Mouse (Mus musculus) liver, embryonic 16.5 days (tissue): ENCODE results near the gene Ddx27. TPM values are rescaled to one million over a fixed set of nuclear protein-coding genes. Genes with fewer than 3 reads are reported as not detected.

Experiments
- ATAC-seq: fragments of 200-750 bp; cut with Nextera tagmentation; 2 replicates; pipeline ENCODE4 v1.8.0; 2017; ENCODE audit warnings: low read depth, mild to moderate bottlenecking, moderate number of reproducible peaks, moderate library complexity
- H3K27ac ChIP-seq: fragments of 300-500 bp; sonication (generic); 2 replicates; pipeline ENCODE4 v1.5.1; 2014; ENCODE audit warnings: mild to moderate bottlenecking, low read length
- H3K27me3 ChIP-seq: fragments of 300-500 bp; sonication (generic); 2 replicates; pipeline ENCODE4 v1.6.1; 2014; ENCODE audit warnings: low read depth, low read length, mixed read lengths; ENCODE audit not compliant: control insufficient read depth, insufficient read depth
- H3K36me3 ChIP-seq: fragments of 300-500 bp; sonication (generic); 2 replicates; pipeline ENCODE4 v1.6.1; 2014; ENCODE audit warnings: mild to moderate bottlenecking; ENCODE audit not compliant: control insufficient read depth, insufficient read depth
- H3K4me1 ChIP-seq: fragments of 300-500 bp; sonication (generic); 2 replicates; pipeline ENCODE4 v1.6.1; 2014; ENCODE audit warnings: low read depth, low read length, mixed read lengths; ENCODE audit not compliant: control insufficient read depth
- H3K4me2 ChIP-seq: fragments of 300-500 bp; sonication (generic); 2 replicates; pipeline ENCODE4 v1.6.1; 2014; ENCODE audit warnings: low read depth, low read length, mixed read lengths
- H3K4me3 ChIP-seq: fragments of 300-500 bp; sonication (generic); 2 replicates; pipeline ENCODE4 v1.5.1; 2014; ENCODE audit warnings: low read depth, mild to moderate bottlenecking, low read length
- H3K9ac ChIP-seq: fragments of 300-500 bp; sonication (generic); 2 replicates; pipeline ENCODE4 v1.6.1; 2014; ENCODE audit warnings: low read depth, low read length
- H3K9me3 ChIP-seq: fragments of 300-500 bp; sonication (generic); replicated peaks from 2 replicates; pipeline ENCODE4 v1.6.1; 2016; ENCODE audit warnings: low read length; ENCODE audit not compliant: control insufficient read depth
- WGBS: fragments of 180-500 bp; shearing (Covaris S2); extraction: QIAGEN DNeasy Blood & Tissue Kit; methylation state at CpG from one replicate; pipeline ENCODE4 v1.1.7; 2014; ENCODE audit not compliant: insufficient replicate concordance; 5-methylcytosine and 5-hydroxymethylcytosine counted together
- polyA plus RNA-seq: library from polyadenylated mRNA; unstranded; fragments of >200 nt; fragmentation: Nextera tagmentation; extraction: Ambion mirVana; gene quantifications from 2 replicates; pipeline ENCODE4 v1.2.1, GENCODE M21; 2015

Gene Ddx27
- polyA plus RNA-seq, 1 experiment from 2014 or later = 32.9 TPM

- H3K4me3 ChIP-seq = no peak overlapping the region
- ATAC-seq = peak; percentile 33; the same call in 1 of the 2 replicates
- no peak overlapping the region for H3K27ac ChIP-seq
- no peaks in the 10 kb centered on the region for H3K27me3 ChIP-seq
- no peak overlapping the region for H3K4me2 ChIP-seq
- peaks cover 3% of the 10 kb centered on the region for H3K4me1 ChIP-seq
- 46% methylated on average over 4 of the region's 4 CpGs for WGBS
- no peaks in the 10 kb centered on the region for H3K36me3 ChIP-seq
- H3K9me3 ChIP-seq = no peaks in the 10 kb centered on the region
- H3K9ac ChIP-seq = no peak overlapping the region
These were observed 5.5 kb upstream of the Ddx27 start for GRCm38 (mm10) chr2:167009483-167009882.

GRCm38 (mm10) chr2:167010546-167010945 is 4.4 kb upstream of the Ddx27 start:
- no peaks in the 10 kb centered on the region for H3K27me3 ChIP-seq
- H3K27ac ChIP-seq = no peak overlapping the region
- H3K4me2 ChIP-seq = no peak overlapping the region
- no peak overlapping the region for H3K4me3 ChIP-seq
- ATAC-seq = no peak
- H3K36me3 ChIP-seq = no peaks in the 10 kb centered on the region
- peaks cover 7% of the 10 kb centered on the region for H3K4me1 ChIP-seq
- H3K9ac ChIP-seq = no peak overlapping the region
- 74% methylated on average over 3 of the region's 3 CpGs for WGBS
- H3K9me3 ChIP-seq = no peaks in the 10 kb centered on the region

- peaks cover 12% of the 10 kb centered on the region for H3K36me3 ChIP-seq
- no peaks in the 10 kb centered on the region for H3K27me3 ChIP-seq
- WGBS = 0% methylated on average over 21 of the region's 21 CpGs
- peak overlapping the region; percentile 87 for H3K9ac ChIP-seq
- H3K4me1 ChIP-seq = peaks cover 22% of the 10 kb centered on the region
- H3K9me3 ChIP-seq = no peaks in the 10 kb centered on the region
- peak; percentile 65 for ATAC-seq
- peak overlapping the region; percentile 75 for H3K27ac ChIP-seq
- peak overlapping the region; percentile 80 for H3K4me2 ChIP-seq
- H3K4me3 ChIP-seq = peak overlapping the region; percentile 94
These were observed 357 bp downstream of the Ddx27 start for GRCm38 (mm10) chr2:167015382-167015718.

- Histone ChIP-seq H3K36me3 (peaks cover 40% of the 10 kb centered on the region), H3K4me1 (peaks cover 22% of the 10 kb centered on the region), H3K27me3 (no peaks in the 10 kb centered on the region), H3K9ac (no peak overlapping the region), H3K27ac (no peak overlapping the region), H3K4me3 (no peak overlapping the region), H3K9me3 (no peaks in the 10 kb centered on the region), H3K4me2 (no peak overlapping the region)
- WGBS = 85% methylated on average over 10 of the region's 10 CpGs
- no peak for ATAC-seq
These were observed 4.4 kb downstream of the Ddx27 start for GRCm38 (mm10) chr2:167019396-167019795.

GRCm38 (mm10) chr2:167028553-167028952 is 13.6 kb downstream of the Ddx27 start:
- ATAC-seq = no peak
- H3K9me3 ChIP-seq = no peaks in the 10 kb centered on the region
- H3K36me3 ChIP-seq = peaks cover 76% of the 10 kb centered on the region
- no peak overlapping the region for H3K4me3 ChIP-seq
- H3K9ac ChIP-seq = no peak overlapping the region
- H3K4me1 ChIP-seq = no peaks in the 10 kb centered on the region
- WGBS = 93% methylated on average over 7 of the region's 7 CpGs
- H3K4me2 ChIP-seq = no peak overlapping the region
- no peak overlapping the region for H3K27ac ChIP-seq
- H3K27me3 ChIP-seq = no peaks in the 10 kb centered on the region

GRCm38 (mm10) chr2:167030507-167030906 is 15.5 kb downstream of the Ddx27 start:
- H3K27ac ChIP-seq = no peak overlapping the region
- H3K36me3 ChIP-seq = peaks cover 79% of the 10 kb centered on the region

GRCm38 (mm10) chr2:167037710-167038109 is 22.7 kb downstream of the Ddx27 start:
- H3K27ac ChIP-seq = no peak overlapping the region
- peaks cover 40% of the 10 kb centered on the region for H3K4me1 ChIP-seq
- peaks cover 87% of the 10 kb centered on the region for H3K36me3 ChIP-seq
- H3K27me3 ChIP-seq = no peaks in the 10 kb centered on the region
- ATAC-seq = no peak
- H3K9ac ChIP-seq = no peak overlapping the region
- H3K4me3 ChIP-seq = no peak overlapping the region
- no peak overlapping the region for H3K4me2 ChIP-seq
- no peaks in the 10 kb centered on the region for H3K9me3 ChIP-seq
- 92% methylated on average over 12 of the region's 12 CpGs for WGBS

More at GRCm38 (mm10) chr2:167030507-167030906, 15.5 kb downstream of the Ddx27 start:
- Histone ChIP-seq H3K27me3 (no peaks in the 10 kb centered on the region), H3K4me1 (no peaks in the 10 kb centered on the region), H3K9me3 (no peaks in the 10 kb centered on the region), H3K9ac (no peak overlapping the region), H3K4me2 (no peak overlapping the region), H3K4me3 (no peak overlapping the region)
- WGBS = 93% methylated on average over 4 of the region's 4 CpGs
- no peak for ATAC-seq

GRCm38 (mm10) chr2:167038297-167038696 is 23.3 kb downstream of the Ddx27 start:
- Histone ChIP-seq H3K4me3 (no peak overlapping the region), H3K4me1 (peaks cover 46% of the 10 kb centered on the region), H3K27ac (peak overlapping the region; percentile 74), H3K27me3 (no peaks in the 10 kb centered on the region), H3K4me2 (no peak overlapping the region), H3K36me3 (peaks cover 85% of the 10 kb centered on the region), H3K9ac (no peak overlapping the region), H3K9me3 (no peaks in the 10 kb centered on the region)
- 90% methylated on average over 6 of the region's 6 CpGs for WGBS
- no peak for ATAC-seq

- Histone ChIP-seq H3K9me3 (no peaks in the 10 kb centered on the region), H3K4me3 (no peak overlapping the region), H3K36me3 (peaks cover 81% of the 10 kb centered on the region), H3K27me3 (no peaks in the 10 kb centered on the region), H3K4me2 (no peak overlapping the region), H3K4me1 (peaks cover 46% of the 10 kb centered on the region), H3K9ac (peak overlapping the region; percentile 37), H3K27ac (peak overlapping the region; percentile 74)
- 84% methylated on average over 7 of the region's 7 CpGs for WGBS
- ATAC-seq = no peak
These were observed 23.7 kb downstream of the Ddx27 start for GRCm38 (mm10) chr2:167038716-167039115.
